Mouse (Mus musculus) olfactory bulb, adult 2 months (tissue): Measurements from ENCODE around the gene Dnlz.

Source experiments
- CTCF ChIP-seq: fragments of 200-500 bp; IDR thresholded peaks from 2 replicates; pipeline ENCODE4 v1.5.1; 2012; ENCODE audit warnings: low read depth, mild to moderate bottlenecking, low read length, moderate library complexity; ENCODE audit not compliant: insufficient read depth
- POLR2A ChIP-seq: fragments of 200-500 bp; IDR thresholded peaks from 2 replicates; pipeline ENCODE4 v1.6.1; 2012; ENCODE audit warnings: mild to moderate bottlenecking, low read depth, low read length, moderate library complexity; ENCODE audit not compliant: insufficient read depth

GRCm38 (mm10) chr2:26320245-26321185 lies 31.4 kb downstream of the Dnlz start:
- TF ChIP-seq CTCF (no peak), POLR2A (no peak)
